Mouse (Mus musculus) megakaryocyte, adult 5-6 weeks (primary cell): Measurements from ENCODE around the gene Arid4b. TPM values are rescaled to one million over a fixed set of nuclear protein-coding genes. Genes with fewer than 3 reads are reported as not detected.
"Not testable (repeated sequence)": the region's sequence is repeated elsewhere in the genome, so short reads cannot be mapped to it uniquely, and the experiment has no call there.

Source experiments
- ATAC-seq: 2 replicates; pipeline ENCODE4 v1.8.0; 2016; ENCODE audit warnings: mild to moderate bottlenecking, inconsistent platforms; ENCODE audit not compliant: poor library complexity, severe bottlenecking
- total RNA-seq, 2 experiments: library from RNA; stranded (forward) in 1 of 2; stranded (reverse) in 1 of 2; fragments of 153-499, 151-499 nt in 1 of 2; fragments of 221-1000, 200-1000 nt in 1 of 2; gene quantifications; 2 replicates each; pipeline versions ENCODE4 v1.2.3 to v1.2.4; 2015 to 2017

Arid4b gene
- total RNA-seq (2015) (21.1 and 22.1 TPM in 2 replicates), total RNA-seq (2017) (31.5 and 32.6 TPM in 2 replicates)

- peak; percentile 84 for ATAC-seq
These were observed at the start of gene Arid4b, which contains the start of gene Ggps1 for GRCm38 (mm10) chr13:14063013-14063941. Gene Arid4b, plus strand, starts transcription at chr13:14063232. Gene Ggps1, minus strand, starts transcription at chr13:14063488.

- no peak for ATAC-seq
These were observed 49.0 kb upstream of the Arid4b start for GRCm38 (mm10) chr13:14014001-14014400.

GRCm38 (mm10) chr13:14014540-14014939 is 48.5 kb upstream of the Arid4b start:
- ATAC-seq, result no peak

- no peak for ATAC-seq
These were observed 47.4 kb upstream of the Arid4b start for GRCm38 (mm10) chr13:14015609-14016008.

GRCm38 (mm10) chr13:14018283-14018682 is 44.7 kb upstream of the Arid4b start:
- no peak for ATAC-seq

GRCm38 (mm10) chr13:14018852-14019251 is 44.2 kb upstream of the Arid4b start:
- no peak for ATAC-seq

- ATAC-seq, result not testable (repeated sequence)
These were observed 41.6 kb upstream of the Arid4b start for GRCm38 (mm10) chr13:14021417-14021816.

- ATAC-seq, result no peak
These were observed 37.5 kb upstream of the Arid4b start for GRCm38 (mm10) chr13:14025554-14025953.

GRCm38 (mm10) chr13:14026154-14026820 is 36.7 kb upstream of the Arid4b start:
- no peak for ATAC-seq

GRCm38 (mm10) chr13:14033309-14034072 is 29.5 kb upstream of the Arid4b start:
- no peak for ATAC-seq

GRCm38 (mm10) chr13:14034073-14034348 is 29.0 kb upstream of the Arid4b start:
- peak; percentile 49 for ATAC-seq

GRCm38 (mm10) chr13:14035352-14035751 is 27.7 kb upstream of the Arid4b start:
- ATAC-seq, result not testable (repeated sequence)

GRCm38 (mm10) chr13:14035875-14036630 is 27.0 kb upstream of the Arid4b start:
- no peak for ATAC-seq

- ATAC-seq, result no peak
These were observed 24.1 kb upstream of the Arid4b start for GRCm38 (mm10) chr13:14038911-14039291.

GRCm38 (mm10) chr13:14039292-14039965 is 23.6 kb upstream of the Arid4b start, which contains the start of gene Tbce:
Gene Tbce, minus strand, starts transcription at chr13:14039638.
- peak; percentile 98 for ATAC-seq

GRCm38 (mm10) chr13:14040186-14040585 is 22.8 kb upstream of the Arid4b start:
- ATAC-seq, result no peak

- no peak for ATAC-seq
These were observed 19.2 kb upstream of the Arid4b start for GRCm38 (mm10) chr13:14043851-14044250.

GRCm38 (mm10) chr13:14044521-14044920 is 18.5 kb upstream of the Arid4b start:
- ATAC-seq, result no peak

GRCm38 (mm10) chr13:14049878-14050277 is 13.2 kb upstream of the Arid4b start:
- ATAC-seq, result no peak

- no peak for ATAC-seq
These were observed 6.2 kb upstream of the Arid4b start for GRCm38 (mm10) chr13:14056801-14057200.
